Mouse (Mus musculus): ENCODE data around the gene Pls1. TPM values are rescaled to one million over a fixed set of nuclear protein-coding genes. Genes with fewer than 3 reads are reported as not detected.

Pls1 gene
- under 1 TPM; 0.42 to 0.77 TPM for total RNA-seq (2021)
- long read RNA-seq, experiment 1 = 0 reads
- long read RNA-seq, experiment 2 = 0 reads

DNA sequence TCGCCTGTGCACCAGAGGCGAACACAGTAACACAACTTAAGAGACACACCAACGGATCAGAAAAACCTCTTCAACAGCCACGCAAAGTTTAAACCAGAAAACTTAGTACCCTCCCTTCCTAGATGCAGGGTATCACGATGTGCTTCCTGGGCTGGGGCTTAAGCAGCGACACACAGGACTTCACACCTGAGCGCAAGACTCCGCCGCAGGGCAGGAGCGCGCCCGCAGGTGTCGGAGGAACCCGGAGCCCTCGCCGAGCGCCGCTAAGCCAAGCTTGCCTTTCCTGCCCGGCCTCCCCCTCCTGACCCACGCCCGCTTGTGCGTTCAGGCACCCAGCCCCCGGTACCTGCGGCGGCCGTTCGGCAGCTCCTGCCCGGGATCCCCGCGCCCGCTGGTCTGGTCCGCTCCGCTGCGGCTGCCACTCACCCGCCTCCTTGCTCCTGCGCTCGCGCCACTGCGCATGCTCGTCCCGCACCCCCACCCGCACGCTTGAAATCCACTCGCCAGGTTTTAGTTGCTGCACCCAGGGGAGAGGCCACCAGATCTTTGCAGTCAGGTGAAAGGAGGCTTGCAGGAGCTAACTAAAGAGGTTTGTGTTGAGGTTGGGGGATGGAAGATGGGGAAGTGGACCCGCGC, at the start of gene Pls1:
Gene Pls1, minus strand, starts transcription at position 487 of the 636 bp plus-strand sequence.
- peak; percentile 56 to 69 for DNase-seq

DNA sequence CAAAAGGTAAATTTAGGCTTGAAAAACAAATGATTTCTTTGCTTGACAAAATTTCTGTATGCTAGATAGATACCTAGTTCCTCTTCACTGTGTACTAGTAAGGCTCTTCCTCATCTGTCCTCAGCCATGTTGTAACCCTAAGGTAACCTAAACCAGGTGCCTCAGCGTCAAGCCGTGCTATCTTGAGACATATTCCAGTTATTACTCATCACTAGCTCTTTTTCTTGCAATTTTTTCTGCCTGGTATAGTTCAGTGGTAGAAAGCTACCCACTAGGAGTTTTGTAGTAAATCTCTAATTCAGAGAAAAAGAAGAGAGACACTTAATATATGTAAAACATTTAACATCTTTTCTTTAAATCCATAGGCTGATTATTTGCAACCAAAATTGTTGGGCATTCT, 37.6 kb upstream of the Pls1 start:
- no peak for DNase-seq

DNA sequence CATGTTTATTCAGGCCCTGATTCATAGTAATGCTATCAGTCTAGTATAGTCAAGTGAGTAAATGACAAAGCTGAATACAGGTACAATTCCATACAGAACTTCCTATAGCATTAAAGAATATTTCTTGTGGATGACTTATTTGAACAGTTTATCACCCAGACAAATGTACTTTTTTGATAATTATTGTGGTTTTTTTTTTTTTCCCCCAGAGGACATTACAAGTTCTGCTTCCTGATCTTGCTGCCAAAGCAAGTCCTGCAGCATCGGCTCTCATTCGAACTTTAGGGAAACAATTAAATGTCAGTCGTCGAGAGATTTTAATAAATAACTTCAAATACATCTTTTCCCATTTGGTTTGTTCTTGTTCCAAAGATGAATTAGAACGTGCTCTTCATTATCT, 33.1 kb upstream of the Pls1 start:
- DNase-seq = no peak

DNA sequence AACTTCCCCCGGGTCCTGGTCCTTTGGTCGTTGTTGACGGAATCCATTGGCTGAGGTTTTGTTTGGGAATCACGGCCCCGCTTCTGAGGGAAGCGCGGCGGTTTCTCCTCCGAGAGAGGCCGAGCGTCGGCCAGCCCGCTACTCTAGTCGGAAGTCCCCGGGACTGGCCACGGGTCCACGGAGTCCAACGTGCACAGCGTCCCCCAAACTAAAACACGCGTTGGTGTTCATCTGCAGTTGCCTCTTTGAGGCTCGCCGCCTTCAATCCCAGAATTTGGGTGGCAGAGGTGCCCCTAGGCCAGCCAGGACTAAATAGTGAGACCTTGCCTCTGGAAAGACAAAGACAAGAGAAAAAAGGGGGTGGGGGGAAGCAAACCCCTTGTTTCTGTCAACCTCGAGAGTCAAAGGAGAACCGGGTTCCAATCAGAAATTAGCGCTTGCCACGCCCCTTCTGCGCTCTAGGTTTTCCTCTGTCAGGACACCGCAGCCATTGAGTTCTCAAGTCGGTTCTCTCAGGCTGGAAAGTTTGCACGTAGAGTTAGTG, 13.0 kb upstream of the Pls1 start:
- peak in 1 of 2 experiments; percentile 6 for DNase-seq

DNA sequence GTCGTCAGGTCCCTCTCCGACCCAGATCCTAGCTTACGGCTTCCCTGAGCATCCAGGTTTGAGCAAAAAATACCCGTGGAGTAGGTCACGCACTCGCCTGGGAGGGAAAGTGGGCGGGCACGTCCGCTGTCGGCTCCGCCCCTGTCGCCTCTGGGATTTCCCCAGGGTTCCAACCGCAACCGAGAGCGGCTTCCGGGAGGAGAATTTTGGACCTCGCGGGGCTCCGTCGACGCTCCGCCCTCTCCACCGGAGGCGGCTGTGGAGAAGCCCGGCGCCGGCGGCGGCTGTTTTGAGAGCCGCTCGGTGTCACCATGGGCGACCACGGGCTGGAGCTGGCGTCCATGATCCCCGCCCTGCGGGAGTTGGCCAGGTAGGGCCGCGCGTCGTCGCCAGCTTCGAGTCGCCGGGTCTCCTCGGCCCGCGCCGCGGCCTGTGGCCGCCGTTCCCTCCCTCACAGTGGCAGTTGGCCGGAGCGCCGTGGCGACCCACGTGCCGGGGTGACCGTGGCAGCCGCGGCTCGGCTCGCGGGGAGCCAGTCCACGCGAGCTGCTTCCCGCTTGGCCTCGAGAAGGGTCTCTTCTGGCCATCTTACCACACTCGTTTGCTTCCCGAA, 12.4 kb upstream of the Pls1 start, which contains the start of gene Atr:
Gene Atr, plus strand, starts transcription at position 184 of the 613 bp plus-strand sequence.
- DNase-seq = peak; percentile 97

DNA sequence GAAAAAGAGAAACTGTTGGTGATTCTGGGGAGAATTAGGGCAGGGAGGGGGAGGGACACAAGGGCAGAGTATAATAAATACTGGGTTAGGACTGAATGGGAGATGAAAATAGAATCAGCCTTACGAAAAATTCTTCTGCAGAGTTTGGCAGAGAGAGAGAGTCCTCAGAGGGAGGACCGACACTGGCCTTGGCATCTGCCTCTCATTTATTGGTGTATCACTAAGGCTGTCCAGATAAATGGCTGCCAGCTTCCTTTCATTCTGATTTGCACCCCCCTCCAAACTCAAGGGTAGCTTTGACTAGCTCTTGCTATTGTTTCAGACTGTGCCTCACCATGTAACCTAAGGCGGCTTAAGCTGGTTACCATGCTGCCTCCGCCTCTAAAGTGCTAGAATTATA, 10.9 kb upstream of the Pls1 start:
- peak; percentile 42 to 63 for DNase-seq

DNA sequence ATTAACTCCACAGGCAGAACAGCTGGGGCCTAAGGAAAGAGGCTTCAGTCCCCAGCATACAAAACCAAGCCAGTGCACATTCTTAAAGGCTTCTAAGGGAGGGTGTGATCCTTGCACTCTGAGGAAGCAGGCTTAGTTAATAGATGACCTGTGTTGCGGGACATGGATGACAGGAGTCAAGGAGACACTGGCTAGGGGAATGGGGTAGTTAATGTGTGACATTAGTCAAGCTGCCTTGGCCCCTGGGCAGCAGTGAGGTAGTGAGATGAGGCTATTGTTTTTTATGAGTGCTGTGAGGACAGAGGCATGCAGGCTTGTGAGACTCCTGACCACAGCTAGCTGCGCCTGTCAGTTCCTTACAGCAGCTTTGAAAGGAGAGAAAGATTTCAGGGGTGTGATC, 9.8 kb upstream of the Pls1 start:
- DNase-seq = no peak

DNA sequence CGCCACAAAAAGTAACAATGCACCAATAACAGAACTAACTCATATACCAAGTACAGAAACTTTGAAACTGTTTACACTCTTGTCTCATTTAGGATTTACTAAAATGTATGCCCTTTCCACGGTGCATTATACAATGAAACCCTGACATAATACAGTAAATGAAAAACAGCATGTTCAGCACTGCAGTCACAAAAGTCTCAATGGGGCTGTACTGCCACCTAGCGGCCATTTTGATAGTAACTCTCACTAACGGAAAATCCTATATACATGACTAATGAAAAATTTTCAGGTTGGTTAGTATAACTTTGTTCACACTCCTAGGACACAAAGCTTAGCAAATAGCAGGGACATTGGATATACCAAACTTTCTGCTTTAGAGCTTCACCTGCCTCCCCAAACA, 7.8 kb upstream of the Pls1 start:
- DNase-seq = peak; percentile 58 to 89

DNA sequence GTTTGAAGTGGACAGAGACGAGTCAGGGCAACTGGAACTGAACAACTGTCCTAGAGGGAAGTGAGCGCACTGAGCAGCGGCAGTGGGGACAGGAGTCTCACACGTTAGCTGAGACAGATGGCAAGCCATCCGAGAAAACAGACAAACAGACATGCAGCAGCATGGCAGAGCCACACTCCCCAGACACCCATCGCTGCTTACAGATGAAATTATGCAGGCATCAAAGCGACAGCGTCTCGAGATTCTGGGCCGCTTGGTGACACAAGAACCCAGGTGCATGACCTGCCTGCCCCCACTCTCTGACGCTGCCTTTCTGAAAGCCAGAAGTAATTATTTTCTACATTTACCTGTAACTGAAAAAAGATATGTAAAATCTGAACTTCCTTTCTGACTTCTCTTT, 6.6 kb upstream of the Pls1 start:
- DNase-seq = no peak

DNA sequence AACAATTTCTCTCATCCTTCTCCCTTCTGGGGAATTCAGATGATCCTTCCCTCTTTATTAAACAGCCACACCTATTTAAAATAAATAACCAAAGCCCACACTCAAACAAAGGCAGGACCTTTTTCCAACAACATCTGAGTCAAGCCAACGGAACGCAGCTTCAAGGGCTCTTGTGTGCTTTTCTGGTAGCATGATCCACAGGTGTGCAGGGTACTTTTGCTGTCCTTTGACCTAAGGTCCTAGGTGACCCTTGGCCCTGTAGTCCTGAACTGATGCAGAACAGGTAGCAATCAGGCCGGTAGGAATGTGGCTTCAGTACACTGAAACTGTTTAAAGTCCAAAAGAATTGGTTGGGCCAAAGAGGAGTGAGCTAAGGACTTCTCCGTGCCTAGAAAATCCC, 600 bp upstream of the Pls1 start:
- no peak for DNase-seq

DNA sequence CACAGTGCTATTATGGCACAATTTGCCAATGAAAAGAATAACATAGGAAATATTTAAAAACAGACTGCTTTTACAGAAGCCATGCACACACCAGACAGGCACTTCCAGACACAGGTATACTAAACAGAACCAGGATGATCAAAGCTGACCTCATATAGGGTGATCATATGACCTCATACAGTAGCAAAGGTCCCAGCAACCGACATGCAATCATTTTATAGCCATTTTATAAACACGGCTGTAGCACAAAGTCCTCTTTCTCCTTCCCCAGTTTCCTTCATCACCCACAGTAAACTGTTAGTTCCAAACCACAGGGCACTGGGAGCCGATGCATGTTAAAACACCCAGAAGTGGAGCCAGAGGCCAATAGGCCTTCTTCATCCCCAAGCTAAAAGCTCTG, 5.7 kb downstream of the Pls1 start:
- no peak for DNase-seq

DNA sequence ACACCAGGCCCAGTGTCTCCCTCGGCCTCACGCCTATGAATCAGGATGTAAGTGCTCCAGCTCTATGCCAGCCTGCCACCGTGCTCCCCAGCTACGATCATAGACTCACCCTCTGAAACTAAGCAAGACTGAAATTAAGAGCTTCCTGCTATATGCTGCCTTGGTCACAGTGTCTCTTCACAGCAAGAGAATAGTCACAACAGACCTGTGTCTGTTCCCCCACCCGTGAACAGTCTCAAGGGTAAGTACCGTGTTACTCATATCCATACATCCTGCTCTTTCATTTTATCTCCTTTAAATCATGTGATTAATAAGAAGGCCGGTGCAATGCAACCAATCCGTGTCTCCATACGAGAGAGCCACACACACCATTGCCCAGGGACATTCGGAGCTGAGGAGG, 9.4 kb downstream of the Pls1 start:
- DNase-seq = no peak

DNA sequence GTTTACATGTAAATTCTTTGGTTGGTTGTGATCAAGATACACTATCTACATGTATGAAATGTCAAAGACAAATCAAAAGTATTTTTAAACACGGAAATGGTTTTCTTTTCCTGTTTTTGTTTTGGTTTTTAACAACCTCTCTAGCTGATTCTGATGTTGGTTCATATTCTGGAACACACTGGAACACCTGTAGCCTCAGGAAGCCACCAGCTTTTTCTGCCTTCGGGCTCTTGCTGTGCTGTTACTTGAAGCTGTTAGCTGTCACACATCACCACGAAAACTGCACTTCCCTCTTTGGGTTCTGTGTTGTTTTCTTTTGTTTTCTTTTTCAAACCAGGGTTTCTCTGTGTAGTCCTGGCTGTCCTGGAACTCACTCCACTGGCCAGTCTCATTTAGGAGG, 10.3 kb downstream of the Pls1 start:
- no peak for DNase-seq

DNA sequence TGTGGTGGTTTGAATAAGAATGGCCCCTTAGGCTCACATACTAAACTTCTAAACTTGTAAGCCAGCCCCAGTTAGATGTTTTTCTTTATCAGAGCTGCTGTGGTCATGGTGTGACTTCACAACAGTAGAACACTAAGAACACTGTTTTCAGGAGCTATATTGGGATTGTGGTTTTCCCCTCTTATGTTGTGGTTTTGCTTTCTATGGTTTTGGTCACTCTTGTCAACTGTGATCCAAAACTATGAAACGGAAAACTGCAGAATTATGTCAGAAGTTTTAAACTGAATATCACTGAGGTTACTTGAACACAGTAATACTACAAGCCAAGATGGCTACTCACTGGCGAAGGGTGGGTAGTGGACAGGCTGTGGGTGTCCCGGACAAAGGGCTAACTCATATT, 12.4 kb downstream of the Pls1 start:
- DNase-seq = no peak

DNA sequence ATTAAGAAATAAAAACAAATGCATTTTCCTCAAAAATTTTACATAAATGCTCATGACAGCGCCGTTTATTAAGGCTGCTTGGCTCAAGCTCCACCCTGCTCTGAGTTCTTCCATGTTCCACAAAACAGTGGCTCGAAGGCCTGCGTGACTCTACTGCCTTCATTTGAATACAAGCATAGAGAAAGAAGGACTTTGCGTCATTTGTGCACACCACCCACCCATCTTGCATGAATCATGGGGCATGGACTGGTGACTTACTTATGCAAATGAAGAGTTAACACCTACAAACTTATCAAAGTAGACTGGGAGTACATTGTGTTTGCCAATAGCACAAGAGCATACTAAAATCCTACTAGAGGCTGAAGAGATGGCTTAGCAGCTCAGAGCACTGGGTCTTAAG, 17.5 kb downstream of the Pls1 start:
- no peak for DNase-seq

DNA sequence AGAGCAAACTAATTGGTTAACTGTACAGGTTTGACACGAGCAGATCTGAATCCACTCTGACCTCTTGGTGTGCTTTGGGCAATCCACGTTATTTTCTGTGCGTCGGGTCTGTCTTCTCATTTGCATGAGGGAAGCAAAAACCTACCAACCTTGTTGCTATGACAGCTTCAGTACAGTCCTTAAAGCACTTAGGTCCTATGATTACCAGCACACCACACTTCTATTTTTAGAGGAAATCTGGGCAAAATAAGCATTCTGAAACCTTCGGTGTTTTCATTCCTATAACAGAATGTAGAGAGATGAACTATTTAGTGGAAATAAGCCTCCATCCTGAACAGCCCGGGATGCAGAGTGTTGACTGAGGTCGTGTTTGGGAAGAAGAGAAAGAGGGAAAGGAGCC, 22.6 kb downstream of the Pls1 start:
- DNase-seq = no peak

DNA sequence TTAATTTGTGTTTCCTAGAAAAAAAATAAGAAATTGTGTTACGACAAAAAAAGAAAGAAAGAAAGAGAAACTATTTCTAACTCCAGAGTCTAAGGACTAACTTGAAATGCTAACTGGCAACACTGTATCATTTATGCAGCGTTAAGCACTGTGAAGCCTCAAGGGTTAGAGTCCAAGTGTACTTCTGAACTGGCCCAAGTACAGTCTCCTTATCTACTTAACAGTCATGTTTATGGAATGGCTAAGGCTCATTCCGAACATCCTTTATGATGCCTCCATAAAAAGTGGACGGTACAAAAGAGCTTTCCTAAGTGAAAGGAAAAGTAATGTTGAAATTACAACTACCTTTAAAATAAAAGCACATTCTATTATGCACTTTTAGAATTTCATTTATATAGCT, 29.4 kb downstream of the Pls1 start:
- DNase-seq = no peak

DNA sequence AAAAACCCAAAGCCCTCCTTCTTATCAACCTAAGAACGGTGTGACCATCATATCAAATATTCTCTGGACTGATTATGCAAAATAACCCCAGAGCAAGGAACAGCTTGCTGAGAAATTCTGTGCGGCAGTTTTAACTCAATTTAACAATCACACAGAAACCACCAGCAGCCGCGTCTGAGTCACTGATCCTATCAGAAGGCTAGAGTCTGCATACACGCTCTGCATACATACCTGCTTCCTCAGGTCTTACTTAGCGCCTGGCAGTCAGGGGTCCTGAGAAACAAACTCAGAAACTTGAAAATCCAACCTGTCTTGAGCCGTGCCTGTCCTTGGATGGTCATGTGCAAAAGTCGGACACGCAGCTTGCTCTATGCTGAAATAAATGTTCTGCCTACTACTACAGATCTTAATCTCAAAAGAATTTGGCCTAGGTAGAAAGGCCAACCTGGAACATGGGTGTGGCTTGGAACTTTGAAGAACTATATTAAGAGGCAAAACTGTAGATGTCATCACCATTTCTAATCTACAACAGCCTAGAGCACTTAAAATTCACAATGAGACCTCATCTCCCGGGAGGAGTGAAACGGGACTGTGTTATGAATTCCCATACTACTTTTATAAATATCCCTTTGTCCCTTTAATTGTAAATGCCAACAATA, 30.0 kb downstream of the Pls1 start:
- DNase-seq = no peak

DNA sequence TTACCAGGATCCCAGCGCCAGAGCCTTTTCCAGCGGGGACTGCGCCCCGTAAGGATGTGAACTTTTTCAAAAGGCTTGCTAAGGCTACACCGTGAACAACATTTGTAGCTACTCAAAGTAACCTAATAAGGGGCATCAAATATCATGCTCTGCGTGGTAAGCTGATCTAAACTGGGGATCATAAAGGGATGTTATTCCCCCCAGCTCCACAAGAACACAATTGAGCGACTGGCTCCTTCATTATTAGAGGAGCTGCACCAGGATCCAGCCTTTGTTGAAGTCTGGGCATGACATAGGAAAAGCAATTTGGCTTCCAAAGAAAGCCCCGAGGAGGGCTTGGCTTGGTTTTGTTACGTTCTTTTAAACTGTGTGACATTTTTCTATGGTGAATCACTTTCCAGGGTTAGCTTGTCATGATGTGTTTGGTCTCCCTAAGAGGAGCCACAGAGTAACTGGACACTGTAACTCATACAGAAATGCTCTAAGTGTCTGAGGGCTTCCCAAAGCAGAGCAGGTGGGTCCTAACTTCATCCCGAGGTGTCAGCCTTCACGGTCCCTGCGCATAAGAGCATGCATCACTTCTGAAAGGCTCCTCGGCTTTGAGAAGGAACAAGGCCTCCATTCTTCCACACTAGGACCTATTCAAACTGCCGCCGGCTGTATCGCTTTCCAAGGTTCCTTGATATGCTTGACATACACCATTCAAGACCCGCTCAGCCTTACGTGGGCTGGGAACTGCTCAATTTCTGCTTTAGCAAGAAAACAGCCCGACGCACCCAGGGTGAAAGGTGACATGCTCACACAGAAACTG, 31.2 kb downstream of the Pls1 start:
- DNase-seq = no peak

DNA sequence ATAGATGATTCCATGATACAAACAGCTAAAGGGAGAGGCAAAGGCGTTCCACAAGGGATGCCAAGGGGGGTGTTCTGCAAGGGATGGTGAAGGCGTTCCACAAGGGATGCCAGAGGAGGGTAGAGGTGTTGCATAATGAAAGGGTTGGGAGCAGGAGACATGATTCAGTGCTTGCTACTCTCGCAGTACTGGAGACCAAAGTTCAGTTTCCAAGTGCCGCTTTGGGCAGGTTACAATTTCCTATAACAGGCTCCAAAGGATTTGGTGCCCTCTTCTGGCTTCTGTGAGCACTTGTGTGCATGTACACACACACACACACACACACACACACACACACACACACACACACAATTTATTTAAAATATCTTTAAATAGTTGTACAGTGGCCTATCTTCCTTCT, 33.3 kb downstream of the Pls1 start:
- DNase-seq = no peak

DNA sequence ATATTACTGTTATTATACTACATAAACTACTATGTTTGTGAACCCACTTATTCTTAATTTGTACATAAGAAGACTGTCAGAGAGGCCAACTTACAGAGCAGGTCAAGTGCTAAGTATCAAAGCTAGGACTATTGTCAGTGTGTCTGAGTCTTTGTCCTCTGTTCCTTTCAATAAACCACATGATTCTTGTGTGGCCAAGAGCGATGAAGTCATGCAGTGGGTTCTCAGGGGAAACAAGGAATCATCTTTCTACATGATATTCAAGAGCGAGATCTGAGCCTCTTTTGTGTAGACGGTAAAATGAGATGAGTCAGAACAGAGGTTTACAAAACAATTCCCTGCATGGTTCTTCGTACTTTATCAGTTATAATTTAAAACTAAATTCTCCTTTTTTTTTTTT, 35.5 kb downstream of the Pls1 start:
- no peak for DNase-seq

DNA sequence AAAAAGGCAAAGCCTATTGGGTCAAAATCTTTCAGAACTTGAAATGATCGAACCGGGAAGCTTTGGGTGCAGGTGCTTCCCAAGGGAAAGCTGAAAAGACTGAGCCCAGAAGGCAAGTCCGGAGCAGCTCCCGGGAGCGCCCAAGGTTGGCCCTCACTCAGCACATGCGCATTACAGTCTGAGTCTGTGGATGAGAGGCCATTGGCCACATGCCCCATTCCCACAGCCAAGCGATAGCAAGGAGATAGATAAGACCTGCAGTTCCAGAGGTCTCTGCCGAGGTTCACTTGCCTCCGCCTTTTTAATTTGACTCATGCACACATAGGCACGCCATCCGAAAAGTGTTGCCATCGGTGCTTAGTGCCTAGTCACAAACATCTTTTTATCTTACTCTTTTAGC, 39.7 kb downstream of the Pls1 start:
- DNase-seq = peak; percentile 47 to 61

DNA sequence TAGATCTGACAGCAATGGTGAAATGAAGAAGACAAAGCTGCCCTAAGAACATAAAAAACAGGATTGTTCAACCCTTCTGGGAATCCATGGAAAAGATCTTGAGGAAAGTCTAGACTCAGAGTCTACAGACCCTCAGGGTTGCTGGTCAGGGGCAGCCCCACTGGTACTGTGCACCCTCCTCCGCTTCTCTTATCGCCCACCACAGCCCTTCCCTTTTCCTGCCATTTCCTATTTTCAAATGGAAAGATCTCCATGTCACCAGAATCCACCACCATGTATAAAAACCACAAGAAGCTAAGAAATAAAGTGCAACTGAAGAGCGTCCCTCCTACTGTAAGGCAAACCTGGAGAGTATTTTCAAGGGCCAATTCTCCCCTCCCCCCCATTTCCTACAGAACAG, 41.3 kb downstream of the Pls1 start:
- no peak for DNase-seq
